9 mouse cellular contexts compared by ENCODE assay signal in the genomic region with DNA sequence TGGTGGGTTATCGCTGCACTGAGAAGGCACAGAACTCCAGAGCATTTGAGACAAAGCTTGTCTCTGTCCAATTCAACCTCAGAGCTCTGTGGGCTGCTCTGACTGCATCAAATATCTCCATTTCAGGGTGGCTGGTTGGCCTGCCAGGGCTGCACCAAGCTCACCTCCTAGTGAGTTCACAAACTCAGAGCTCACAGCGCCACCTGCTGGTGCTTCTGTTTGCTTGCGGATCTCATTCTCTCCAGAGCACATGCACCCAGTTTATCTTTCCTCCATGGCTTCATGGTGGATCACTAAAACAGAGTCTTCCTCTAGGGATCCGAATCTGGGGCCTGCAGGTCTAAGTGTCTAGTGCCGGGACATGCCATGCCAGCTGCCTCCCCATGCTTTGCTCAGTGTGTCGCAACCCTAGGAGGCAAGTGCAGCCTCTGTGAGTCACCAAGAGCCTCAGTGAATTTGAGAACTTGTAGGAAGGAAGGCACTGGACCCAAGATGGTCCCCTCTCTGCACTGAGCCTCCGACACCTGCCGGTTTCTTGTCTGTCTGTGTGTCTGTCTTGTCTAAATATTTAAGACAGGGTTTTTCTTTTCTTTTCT. TPM values are rescaled to one million over a fixed set of nuclear protein-coding genes. Genes with fewer than 3 reads are reported as not detected.
DNase-seq lines count a peak whose midpoint lies in the region; ATAC-seq and TF ChIP-seq lines count a peak whose summit lies in the region.
"Had no signal": no experiment of that assay in that cellular context is flagged by ENCODE, and none has a peak within 500 bp of the region (broad histone marks: within the 10 kb centered on the region; RNA-seq: fewer than 3 reads in every experiment).

No protein-coding gene starts in this region.

- 31% methylated on average over 8 of the region's 8 CpGs for WGBS in kidney, postnatal 0 days
- WGBS in neural tube, embryonic 13.5 days = 29% methylated on average over 8 of the region's 8 CpGs

- no peak overlapping the region for H3K4me3 ChIP-seq in testis, adult 2 months (ENCODE audit: control insufficient read depth, low read depth, low read length)
- no peak overlapping the region for H3K4me3 ChIP-seq in gastrocnemius, adult 2 months
- no peak overlapping the region for H3K4me3 ChIP-seq in kidney, postnatal 0 days (replicated peaks; ENCODE audit: low read depth, low read length)
- no peak overlapping the region for H3K4me3 ChIP-seq in neural tube, embryonic 13.5 days
- H3K4me3 ChIP-seq: embryonic facial prominence, embryonic 15.5 days had no signal

- no peaks in the 10 kb centered on the region for H3K36me3 ChIP-seq in testis, adult 2 months (ENCODE audit: control insufficient read depth, insufficient read depth, low read length)
- H3K36me3 ChIP-seq in kidney, postnatal 0 days (ENCODE audit: insufficient read depth, low read length) = no peaks in the 10 kb centered on the region
- no peaks in the 10 kb centered on the region for H3K36me3 ChIP-seq in neural tube, embryonic 13.5 days
- H3K36me3 ChIP-seq: embryonic facial prominence, embryonic 15.5 days had no signal

- no peak overlapping the region for H3K9ac ChIP-seq in kidney, postnatal 0 days (ENCODE audit: low read depth, low read length)
- no peak overlapping the region for H3K9ac ChIP-seq in neural tube, embryonic 13.5 days
- H3K9ac ChIP-seq: embryonic facial prominence, embryonic 15.5 days had no signal

- intact Hi-C loops in gastrocnemius, adult 2 months (cut with DNase I) = loop anchor here (10.0 kb wide), 1 partner anchor 129 kb away; no protein-coding TSS in a partner anchor

- no peak overlapping the region for H3K27ac ChIP-seq in testis, adult 2 months (ENCODE audit: control insufficient read depth, insufficient read depth, low read depth, low read length)
- no peak overlapping the region for H3K27ac ChIP-seq in gastrocnemius, adult 2 months
- no peak overlapping the region for H3K27ac ChIP-seq in kidney, postnatal 0 days
- no peak overlapping the region for H3K27ac ChIP-seq in neural tube, embryonic 13.5 days (replicated peaks)
- H3K27ac ChIP-seq: embryonic facial prominence, embryonic 15.5 days had no signal

- TF ChIP-seq CTCF in testis, adult 2 months (IDR thresholded peaks at IDR 0.05; ENCODE audit: control insufficient read depth, insufficient read depth, insufficient replicate concordance, low read depth, low read length) = peak; percentile 83
- peak; percentile 68 for TF ChIP-seq CTCF in gastrocnemius, adult 2 months (IDR thresholded peaks at IDR 0.05)
- peak; percentile 88 for TF ChIP-seq CTCF in kidney, postnatal 0 days (IDR thresholded peaks at IDR 0.05; ENCODE audit: low read depth)

- no peaks in the 10 kb centered on the region for H3K4me1 ChIP-seq in testis, adult 2 months (ENCODE audit: control insufficient read depth, insufficient read depth, low read length)
- no peaks in the 10 kb centered on the region for H3K4me1 ChIP-seq in kidney, postnatal 0 days (replicated peaks; ENCODE audit: insufficient read depth, low read length)
- no peaks in the 10 kb centered on the region for H3K4me1 ChIP-seq in neural tube, embryonic 13.5 days (replicated peaks)
- H3K4me1 ChIP-seq: embryonic facial prominence, embryonic 15.5 days had no signal

- no peak overlapping the region for H3K4me2 ChIP-seq in kidney, postnatal 0 days (ENCODE audit: low read length)
- no peak overlapping the region for H3K4me2 ChIP-seq in neural tube, embryonic 13.5 days
- H3K4me2 ChIP-seq: embryonic facial prominence, embryonic 15.5 days had no signal

- DNase-seq in testis, postnatal 14 days (ENCODE audit: low spot score) = no peak
- DNase-seq in c-Kit-positive CD71-negative TER-119-negative erythroid progenitor cells, embryonic 14.5 days (ENCODE audit: low read depth) = peak; percentile 46
- DNase-seq in gastrocnemius, adult 2 months = peak; percentile 68
- peak; percentile 87 for DNase-seq in kidney, postnatal 0 days (ENCODE audit: low spot score)
- peak; percentile 44 to 51 for DNase-seq in lung, adult 18-20 months
- DNase-seq in thymus, adult 18-20 months = peak; percentile 58 to 67

- no peaks in the 10 kb centered on the region for H3K9me3 ChIP-seq in kidney, postnatal 0 days (replicated peaks; ENCODE audit: low read length)
- no peaks in the 10 kb centered on the region for H3K9me3 ChIP-seq in neural tube, embryonic 13.5 days
- H3K9me3 ChIP-seq: embryonic facial prominence, embryonic 15.5 days had no signal

- no peak for ATAC-seq in kidney, postnatal 0 days (replicated peaks; ENCODE audit: low FRiP score, low read depth)
- ATAC-seq in neural tube, embryonic 13.5 days (ENCODE audit: low read depth) = peak; percentile 43; the same call in 1 of the 2 replicates

- no peaks in the 10 kb centered on the region for H3K27me3 ChIP-seq in testis, adult 2 months (ENCODE audit: control insufficient read depth, insufficient read depth, low read length)
- H3K27me3 ChIP-seq in kidney, postnatal 0 days (ENCODE audit: insufficient read depth, low read length) = peaks cover 8% of the 10 kb centered on the region; the same call in 1 of the 2 replicates
- H3K27me3 ChIP-seq in neural tube, embryonic 13.5 days = peaks cover 48% of the 10 kb centered on the region

- TF ChIP-seq POLR2A in testis, adult 2 months (IDR thresholded peaks at IDR 0.05; ENCODE audit: control insufficient read depth, low read depth, low read length) = no peak

RNA-seq across cellular contexts. Expression of a gene that starts 3.6 kb away (rescaled TPM):
- 0.05 TPM in 1 of 2 replicates, not detected in the other for polyA plus RNA-seq in testis, adult 2 months (2012; rRNA removed)
- total RNA-seq in gastrocnemius, adult 2 months (2021) = not detected
- not detected in 2 replicates for polyA plus RNA-seq in kidney, postnatal 0 days (2015; fragmentation: Nextera tagmentation; extraction: Ambion mirVana)
- polyA plus RNA-seq in neural tube, embryonic 13.5 days (2015; fragmentation: Nextera tagmentation; extraction: Ambion mirVana) = not detected in 2 replicates
- polyA plus RNA-seq: embryonic facial prominence, embryonic 15.5 days had no signal

RNA-seq across cellular contexts. Expression of a gene that starts 25.3 kb away (rescaled TPM):
- 0.21 TPM in 1 of 2 replicates, not detected in the other for polyA plus RNA-seq in testis, adult 2 months (2012; rRNA removed)
- total RNA-seq in gastrocnemius, adult 2 months (2021) = not detected
- not detected in 2 replicates for polyA plus RNA-seq in kidney, postnatal 0 days (2015; fragmentation: Nextera tagmentation; extraction: Ambion mirVana)
- not detected in 2 replicates for polyA plus RNA-seq in neural tube, embryonic 13.5 days (2015; fragmentation: Nextera tagmentation; extraction: Ambion mirVana)
- polyA plus RNA-seq: embryonic facial prominence, embryonic 15.5 days had no signal
